Mouse (Mus musculus) heart, postnatal 0 days (tissue): Measurements from ENCODE around the gene Limch1.

Experiments
- CTCF ChIP-seq: IDR thresholded peaks from 2 replicates; pipeline ENCODE4 v1.5.1; 2016; ENCODE audit warnings: antibody characterized with exemption, control low read depth, low read depth
- EP300 ChIP-seq: IDR thresholded peaks from 2 replicates; pipeline ENCODE4 v1.6.1; 2016; ENCODE audit warnings: antibody characterized with exemption, low read depth

- TF ChIP-seq EP300 (no peak), CTCF (no peak)
Measured at GRCm38 (mm10) chr5:66955245-66955644, 209.6 kb downstream of the Limch1 start.
